Mouse (Mus musculus): ENCODE measurements around the gene Adamtsl2.

Adamtsl2 gene

DNA sequence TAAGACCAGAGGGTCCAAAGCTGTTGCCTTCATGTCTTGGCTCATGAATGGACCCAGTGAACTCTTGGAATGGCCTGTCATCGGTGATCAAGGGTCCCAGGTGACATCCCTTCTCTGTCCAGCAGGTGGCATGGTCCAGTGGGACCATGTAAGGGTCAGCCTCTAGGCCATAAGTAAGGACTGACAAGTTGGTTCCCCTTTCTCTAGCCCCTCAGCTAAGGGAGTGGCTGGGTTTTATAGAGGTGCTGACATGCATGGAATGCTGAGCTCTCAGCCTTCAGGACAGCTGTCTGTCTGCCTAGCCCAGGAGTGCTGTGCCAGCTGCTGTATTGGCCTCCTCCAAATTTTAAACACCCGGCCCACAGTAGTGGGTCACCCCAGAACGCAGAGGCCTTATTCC lies 3.7 kb upstream of the Adamtsl2 start:
- DNase-seq (ENCODE audit: low spot score): peak; percentile 68

DNA sequence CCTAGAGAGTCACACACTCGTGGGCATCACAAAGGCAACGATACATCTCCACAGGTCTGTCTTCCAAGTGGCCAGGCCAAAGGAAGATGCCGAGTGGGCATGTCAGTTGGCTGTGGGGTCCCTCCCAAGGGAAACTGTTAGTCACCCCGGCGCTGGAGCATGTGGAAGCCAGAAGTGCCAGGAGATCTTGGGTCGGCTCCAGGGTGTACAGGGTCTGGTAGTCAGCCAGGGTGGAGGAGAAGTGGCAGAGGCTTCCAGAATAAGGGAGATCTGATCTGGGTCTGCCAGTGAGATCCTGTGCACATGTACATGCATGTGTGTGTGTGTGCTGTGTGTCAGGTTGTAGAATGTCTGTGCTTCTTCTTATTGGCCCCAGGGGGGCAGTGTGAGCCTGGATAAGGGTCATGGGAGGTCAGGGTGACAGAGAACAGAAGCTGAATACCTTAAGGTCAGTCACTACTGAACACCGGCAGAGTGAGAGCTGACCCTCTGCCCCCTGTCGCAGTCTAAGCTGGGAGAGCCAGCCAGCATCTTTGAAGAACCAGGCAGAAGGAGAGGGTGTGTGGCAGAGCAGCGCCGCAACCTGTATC lies 1.4 kb upstream of the Adamtsl2 start:
- peak; percentile 52 for DNase-seq (ENCODE audit: low spot score)

DNA sequence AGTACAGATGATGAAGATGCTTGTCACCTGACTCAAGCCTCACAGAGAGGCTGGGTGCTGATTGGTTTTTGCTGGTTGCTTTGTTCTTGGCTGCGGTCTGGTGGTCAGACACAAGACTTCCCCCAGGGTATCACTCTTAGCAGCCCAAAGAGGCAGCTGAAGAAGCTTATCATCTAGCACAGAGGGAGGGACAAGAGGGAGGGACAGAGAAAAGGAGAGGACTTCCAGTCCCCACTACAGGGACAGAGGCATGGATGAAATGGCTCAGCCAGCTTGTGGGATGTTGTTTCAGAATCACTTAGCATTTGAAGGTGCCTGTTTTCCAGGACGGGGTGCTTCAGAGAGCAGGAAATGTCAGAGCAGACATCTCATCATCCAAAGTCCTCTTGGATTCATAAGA lies 867 bp upstream of the Adamtsl2 start:
- no peak for DNase-seq (ENCODE audit: low spot score)

DNA sequence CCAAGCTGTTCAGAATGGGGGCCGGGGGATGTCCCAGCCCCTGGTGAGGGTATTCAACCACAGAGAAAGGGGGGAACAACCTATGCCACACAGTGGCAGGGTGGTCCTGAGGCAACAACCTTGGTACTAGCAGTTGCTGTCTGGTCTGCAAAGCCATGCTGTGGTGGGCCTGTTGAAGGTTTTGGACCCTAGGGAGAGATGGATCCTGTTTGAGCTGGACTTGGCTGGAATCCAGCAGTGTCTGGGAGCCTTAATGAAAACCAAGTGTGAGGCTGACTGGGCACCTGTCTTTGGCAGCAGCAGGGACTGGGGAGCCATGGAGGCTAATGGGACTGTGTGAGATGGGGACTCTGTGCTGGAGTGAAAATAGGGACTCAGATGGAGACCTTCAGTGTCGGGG lies 470 bp downstream of the Adamtsl2 start:
- peak; percentile 58 for DNase-seq (ENCODE audit: low spot score)

DNA sequence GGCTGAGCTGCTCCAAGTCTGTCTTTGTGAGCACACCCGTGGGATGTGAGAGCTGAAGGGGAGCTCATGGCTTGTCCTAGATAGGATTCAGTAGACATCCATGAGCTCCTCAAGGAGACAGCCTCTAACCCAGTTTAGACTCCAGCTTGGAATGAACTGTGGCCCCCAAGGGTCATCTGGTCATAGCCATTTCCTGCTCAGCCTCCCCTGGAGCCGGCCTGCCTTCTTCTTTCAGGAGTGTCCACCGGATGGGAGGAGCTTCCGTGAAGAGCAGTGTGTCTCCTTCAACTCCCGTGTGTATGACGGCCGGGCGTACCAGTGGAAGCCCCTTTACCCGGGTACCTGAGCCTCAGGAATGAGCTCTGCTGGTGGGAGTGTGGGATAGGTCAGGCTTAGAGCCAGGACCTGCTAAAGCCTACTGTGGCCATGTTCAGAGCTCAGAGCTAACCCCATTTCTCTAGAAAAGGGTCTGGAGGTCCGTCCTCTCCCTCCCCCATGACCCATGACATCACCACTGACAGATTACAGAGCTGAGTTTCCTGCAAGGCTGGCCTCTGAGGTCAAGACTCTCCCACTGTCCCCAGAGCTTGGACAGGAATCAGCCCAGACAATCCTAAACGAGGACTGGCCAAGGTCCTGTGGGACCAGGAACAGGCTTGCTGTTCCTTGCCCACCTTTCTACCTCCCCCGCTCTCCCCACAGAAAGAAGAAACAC lies 4.7 kb downstream of the Adamtsl2 start:
- DNase-seq (ENCODE audit: low spot score): no peak

DNA sequence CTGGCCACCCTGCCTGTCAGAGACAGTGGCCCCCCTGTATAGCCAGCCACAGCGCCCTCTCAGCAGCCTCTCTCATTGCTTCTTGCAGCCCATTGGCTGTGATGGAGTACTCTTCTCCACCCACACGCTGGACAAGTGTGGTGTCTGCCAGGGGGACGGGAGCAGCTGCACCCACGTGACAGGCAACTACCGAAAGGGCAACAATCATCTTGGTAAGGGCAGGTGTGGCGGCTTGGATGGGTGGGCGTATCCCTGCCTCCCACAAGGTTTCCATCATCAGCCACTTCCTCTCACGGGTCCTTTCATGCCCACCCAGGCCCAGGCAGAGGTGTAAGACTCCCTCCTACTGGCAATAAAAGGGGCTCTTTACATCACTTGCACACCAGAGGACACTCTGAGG lies 5.8 kb downstream of the Adamtsl2 start:
- DNase-seq (ENCODE audit: low spot score): no peak

DNA sequence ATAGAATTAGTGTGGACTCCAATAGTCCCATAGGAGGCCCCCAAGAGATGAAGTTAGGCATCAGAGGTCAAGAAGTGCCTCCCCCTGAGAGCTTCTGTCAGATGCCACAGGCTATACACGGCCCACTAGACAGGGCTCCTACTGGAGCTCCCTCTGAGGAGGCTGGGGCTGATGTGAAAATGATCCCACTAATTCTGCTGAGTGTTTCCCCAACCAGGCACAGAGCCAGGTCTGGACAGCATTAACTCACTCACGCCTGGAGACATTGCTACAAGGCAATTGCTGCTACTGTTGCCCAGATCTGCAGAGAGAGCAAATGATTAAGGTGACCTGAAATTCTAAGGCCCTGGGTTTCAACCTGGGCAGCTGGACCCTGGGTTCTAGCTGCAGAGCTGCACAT lies 6.6 kb downstream of the Adamtsl2 start:
- DNase-seq (ENCODE audit: low spot score): no peak

DNA sequence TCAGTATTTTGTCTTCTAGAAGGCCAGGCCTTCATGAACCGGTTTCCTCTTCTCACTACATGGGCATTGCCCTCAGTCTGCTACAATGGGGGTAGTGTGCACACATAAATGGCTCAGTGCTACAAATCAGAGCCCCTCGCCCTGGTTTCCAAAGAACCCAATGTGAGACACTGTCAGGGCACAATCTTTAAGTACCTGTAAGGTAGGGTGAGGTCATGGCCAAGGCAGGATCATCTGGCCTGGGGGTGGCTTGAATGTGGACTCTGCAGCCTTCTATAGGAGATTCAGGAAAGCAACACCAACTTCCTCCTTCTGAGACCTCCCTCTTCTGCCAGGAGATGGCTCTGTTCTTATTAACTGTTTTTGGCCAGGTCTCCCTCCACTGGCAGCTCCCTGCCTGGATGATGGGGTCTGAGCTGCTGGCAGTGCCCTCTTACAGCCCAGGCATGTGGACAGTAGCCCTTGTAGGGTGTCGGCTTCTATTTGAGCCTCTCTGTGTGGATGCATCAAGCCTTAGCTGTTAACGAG lies 7.4 kb downstream of the Adamtsl2 start:
- no peak for DNase-seq (ENCODE audit: low spot score)

DNA sequence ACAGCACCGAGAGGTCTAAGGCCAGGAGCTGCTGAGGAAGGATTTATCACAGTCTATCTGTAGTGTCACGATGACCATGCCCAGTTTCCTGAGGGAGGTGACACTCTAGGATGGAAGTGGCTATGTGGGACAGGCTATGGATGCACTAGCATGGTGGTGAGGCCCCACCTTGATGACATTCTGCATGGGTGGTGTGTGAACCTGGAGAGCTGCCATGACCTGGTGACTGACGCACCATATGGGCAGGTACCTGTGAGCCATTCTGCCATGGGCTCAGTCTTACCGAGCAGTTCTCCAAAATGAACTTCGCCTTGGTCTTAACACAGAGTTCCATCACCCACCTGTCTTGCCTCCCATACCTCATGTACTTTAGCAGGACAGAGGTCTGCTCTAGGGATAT lies 8.4 kb downstream of the Adamtsl2 start:
- no peak for DNase-seq (ENCODE audit: low spot score)

DNA sequence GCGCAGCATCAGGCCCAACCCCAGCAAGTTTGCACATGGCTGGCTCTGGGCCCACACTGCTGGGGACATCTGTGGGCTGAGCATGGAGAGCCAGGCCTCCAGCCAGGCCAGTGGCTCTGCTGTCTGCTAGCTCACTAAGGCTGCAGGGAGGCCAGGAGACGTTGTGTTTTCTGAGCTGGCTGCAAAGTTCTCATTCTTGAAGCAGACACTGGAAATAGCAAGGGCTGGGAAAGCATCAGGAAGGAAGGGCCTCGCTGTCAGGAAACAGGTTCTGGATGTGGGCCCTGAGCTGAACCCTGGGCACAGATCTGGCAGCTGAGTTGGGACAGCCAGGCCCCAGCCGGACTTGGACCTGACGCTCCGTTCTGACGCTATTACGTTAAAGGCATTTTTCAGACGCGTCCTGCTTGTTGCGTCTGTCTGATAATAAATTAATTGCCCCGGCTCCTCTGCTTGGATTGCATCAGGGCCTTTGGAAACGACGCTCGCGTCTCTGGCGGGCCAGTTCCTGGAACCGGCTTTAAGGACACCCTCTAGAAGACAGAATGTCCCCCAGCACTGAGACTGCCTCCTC lies 9.0 kb downstream of the Adamtsl2 start:
- no peak for DNase-seq (ENCODE audit: low spot score)

DNA sequence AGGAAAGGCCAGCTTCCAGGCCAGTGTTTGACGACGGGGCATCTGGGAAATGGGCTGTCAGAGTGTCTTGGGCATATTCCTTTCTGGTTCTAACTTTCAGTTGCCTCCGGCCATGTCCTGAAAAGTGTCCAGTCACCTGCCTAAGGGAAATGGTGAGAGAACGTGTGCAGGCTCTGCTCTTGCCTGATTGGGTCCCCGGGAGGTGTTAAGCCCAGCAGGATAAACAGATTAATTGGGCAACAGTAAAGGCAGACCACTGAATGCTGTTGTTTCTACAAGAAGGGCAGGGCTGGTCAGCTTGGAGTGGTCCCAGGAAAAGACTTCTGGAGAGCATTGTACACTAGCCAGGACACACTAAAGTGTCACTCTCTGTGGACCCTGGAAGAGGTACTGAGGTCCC lies 9.5 kb downstream of the Adamtsl2 start:
- DNase-seq (ENCODE audit: low spot score): no peak

DNA sequence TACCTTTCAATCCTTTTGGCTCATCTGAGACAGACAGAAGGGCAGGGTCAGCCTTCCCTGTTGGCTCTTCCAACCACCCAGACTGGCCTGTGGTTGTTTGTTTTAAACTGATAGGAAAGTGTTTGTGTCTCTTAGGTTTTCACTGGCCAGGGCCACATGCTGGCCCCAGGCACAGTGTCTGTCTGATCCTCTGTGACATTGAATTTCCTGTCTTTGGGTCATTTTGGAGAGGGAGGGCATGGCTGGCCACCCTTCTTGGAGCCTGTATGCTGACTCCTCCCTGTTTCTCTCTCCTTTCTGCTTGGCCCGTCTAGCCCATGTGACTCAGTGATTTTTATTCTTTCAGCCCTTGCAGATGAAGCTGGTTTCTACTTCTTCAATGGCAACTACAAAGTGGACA lies 10.1 kb downstream of the Adamtsl2 start:
- DNase-seq (ENCODE audit: low spot score): no peak

DNA sequence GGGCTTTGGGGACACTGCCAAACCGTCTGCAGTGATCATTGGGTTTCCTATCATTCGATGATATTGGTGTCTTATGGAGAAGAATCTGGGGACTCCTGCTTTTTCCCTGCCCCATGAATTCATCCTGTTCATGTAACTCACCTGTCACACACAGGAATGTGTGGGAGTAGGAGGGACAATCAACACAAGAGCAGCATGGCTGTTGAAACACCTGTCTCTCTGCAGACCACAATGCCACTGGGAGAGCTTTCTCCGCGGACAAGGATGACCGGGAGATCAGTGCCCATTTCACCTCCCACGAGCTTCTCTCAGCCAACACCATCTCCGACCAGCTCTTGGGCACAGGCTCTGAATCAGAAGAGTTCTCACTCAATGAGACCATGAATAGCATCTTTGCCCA lies 16.0 kb downstream of the Adamtsl2 start:
- DNase-seq (ENCODE audit: low spot score): no peak

DNA sequence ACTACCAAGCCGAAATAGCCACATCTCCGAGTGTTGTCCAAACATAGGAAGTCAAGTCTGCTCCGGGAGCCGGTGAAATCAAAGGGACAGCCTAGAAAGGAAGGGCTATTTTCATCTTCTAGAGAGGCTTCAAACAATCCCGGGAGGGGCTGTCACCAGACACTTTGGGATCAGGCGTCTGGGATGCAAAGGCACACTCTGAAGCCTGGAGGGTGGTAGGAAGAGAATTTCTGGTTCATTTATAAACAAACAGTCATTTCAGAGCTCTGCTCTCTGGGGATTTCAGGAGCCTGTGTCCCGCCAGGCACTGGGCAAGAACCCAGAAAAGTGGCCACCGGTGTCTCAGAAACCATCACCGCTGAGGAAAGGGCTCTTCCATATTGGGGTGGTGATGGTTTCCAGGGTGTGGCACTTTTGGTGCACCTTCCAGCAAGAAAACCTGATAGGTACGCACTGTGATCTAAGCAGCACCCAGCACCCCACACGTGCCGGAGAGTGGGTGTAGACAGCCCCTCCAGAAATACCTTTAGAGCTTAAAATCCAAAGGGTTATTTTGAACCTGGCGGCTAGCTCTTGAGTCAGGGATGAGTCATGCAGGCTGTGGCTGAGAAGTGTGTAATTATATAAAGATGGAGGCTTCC lies 17.3 kb downstream of the Adamtsl2 start:
- no peak for DNase-seq (ENCODE audit: low spot score)

DNA sequence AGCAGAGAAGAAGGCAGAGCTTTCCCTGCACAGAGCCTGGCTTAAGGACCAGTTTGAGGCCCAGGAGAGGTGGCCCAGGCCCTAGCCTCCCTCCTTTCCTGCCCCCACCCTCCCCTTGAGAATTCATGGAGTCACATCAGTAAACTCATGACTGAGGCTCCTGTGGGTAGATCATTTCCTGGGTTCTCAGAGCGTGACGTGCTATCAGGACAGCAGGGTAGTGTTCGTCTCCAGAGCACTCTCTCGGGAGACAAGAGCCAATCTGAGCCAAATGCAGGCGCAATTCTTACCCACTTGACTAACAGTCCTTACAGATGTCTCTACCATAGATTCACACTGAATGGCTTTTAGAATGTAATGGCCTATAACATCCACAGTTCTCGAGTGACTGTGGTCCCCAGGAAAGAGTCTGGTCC lies 18.1 kb downstream of the Adamtsl2 start:
- DNase-seq (ENCODE audit: low spot score): no peak

DNA sequence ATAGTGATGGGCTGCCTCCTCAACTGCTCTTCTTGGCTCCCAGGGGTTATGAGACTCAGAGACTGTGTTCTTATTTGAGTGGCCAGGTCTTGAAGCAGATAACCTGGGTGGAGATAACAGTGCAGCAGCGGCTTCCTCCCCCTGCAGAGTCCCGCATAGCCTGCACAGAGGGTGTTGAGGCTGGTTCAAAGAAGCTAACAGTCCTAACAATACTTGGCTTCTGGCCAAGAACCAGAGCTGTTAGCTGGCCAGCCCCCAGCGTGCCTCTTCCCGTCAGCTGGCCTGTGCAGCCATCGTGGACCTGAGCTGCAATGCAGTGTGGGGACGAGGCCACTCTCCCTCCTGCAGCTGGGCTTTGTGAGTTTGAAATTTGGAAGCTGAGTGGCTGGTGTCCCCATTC lies 18.6 kb downstream of the Adamtsl2 start:
- DNase-seq (ENCODE audit: low spot score): no peak

DNA sequence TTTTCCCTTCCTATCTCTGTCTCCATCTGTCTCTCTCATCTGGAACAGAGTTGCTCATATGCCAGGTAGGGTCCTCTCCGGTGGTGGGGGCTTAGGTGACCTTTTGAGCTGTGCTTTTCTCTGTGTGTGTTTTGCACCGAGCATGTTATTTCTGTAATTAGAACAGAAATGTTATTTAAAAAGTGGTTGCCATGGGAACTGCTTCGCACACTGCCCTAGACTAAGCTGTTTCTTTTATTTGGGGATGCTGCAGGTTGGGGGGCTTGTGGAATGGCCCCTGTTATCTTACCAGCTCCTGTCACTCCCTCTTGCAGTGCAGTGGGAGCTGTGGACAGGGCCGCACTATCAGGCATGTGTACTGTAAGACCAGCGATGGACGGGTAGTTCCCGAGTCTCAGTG lies 24.4 kb downstream of the Adamtsl2 start:
- no peak for DNase-seq (ENCODE audit: low spot score)

DNA sequence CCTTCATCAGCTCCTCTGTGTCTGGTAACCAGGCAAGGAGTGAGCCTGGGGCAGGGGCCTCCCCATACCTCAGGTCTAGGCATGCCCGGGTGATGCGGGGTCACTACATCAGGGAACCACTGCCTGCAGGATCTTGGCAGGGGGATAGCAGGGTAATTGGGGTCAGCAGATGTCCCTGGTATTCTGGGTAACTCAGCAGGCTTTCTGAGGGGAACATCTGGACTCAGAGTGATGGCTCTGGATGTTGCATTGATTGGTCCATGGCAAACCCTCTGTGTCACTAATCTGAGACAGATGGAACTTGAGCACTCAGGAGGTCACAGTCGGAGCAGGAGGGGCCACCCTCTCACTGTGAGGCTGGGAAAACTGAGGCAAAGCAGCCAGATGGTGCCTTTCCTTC lies 27.6 kb downstream of the Adamtsl2 start:
- DNase-seq (ENCODE audit: low spot score): peak; percentile 59

DNA sequence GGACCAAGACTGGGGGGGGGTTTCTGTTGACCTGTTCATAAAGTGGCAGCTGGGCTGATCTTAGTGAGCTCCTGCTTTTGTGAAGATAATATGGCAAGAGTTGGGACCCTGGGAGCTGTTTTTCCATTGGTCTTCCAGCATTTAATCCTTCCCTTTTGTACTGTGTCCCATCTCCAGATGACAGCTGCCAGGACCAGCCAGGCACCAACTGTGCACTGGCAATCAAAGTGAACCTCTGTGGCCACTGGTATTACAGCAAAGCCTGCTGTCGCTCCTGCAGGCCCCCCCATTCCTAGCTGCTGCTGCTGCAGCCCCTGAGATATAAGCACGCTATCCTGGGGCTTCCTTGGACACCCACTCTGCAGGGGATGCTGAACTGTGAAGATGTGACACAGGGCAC lies 29.0 kb downstream of the Adamtsl2 start:
- DNase-seq (ENCODE audit: low spot score): no peak

DNA sequence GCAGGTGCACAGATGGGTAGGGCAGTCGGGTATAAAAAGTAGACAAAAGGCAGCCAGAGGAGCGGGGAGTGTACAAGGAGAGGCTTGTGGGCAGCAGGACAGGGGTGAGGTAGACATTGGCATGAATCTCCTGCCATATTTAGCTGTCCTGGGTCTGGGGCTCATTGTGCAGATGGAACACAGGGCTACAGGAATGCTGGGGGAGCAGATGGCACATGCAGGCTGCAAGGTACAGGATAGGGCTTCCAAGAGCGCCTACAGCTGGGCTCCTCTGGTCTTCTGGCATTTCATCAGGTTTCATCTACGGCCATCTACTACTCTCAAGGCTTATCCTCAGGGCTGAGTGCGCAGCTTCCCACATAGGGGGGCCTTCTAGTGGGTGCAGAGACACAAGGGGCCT lies 29.9 kb downstream of the Adamtsl2 start:
- DNase-seq (ENCODE audit: low spot score): no peak

DNA sequence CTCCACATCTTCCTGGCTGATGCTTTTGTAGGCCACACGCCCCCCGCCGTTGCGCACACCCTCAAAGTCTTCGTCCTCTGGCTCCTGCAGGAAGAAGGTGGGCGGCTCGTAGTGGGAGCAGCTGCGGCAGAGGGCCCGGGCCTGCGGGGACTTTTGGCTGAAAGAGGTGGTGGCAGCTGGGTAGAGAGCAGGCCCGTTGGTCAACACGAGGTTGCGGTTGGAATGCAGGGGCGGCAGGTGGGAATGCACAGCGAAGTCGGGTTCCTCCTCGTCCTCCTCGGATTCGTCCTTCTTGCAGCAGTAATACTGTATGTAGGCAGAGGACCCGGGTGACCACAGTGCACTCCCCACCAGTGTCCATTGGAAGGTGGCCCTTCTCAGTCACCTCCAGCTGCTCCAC lies 33.4 kb downstream of the Adamtsl2 start:
- DNase-seq (ENCODE audit: low spot score): no peak

DNA sequence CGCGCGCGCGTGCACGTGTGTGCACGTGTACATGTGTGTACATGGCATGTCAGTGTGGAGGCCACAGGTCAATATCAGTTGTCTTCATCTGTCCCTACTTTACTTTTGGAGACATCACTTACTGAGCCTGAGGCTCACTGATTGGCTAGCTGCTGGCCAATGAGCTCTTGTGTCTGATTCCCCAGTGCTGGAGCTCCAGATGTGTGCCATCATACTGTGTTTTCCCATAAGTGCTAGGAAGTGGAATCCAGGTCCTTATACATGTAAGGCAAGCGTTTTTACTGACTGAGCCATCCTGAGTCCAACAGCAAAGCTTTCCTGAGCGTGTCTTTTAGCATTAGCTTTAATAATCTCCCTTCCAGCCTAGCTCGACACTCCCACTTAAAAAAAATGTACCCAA lies 35.0 kb downstream of the Adamtsl2 start:
- DNase-seq (ENCODE audit: low spot score): no peak

DNA sequence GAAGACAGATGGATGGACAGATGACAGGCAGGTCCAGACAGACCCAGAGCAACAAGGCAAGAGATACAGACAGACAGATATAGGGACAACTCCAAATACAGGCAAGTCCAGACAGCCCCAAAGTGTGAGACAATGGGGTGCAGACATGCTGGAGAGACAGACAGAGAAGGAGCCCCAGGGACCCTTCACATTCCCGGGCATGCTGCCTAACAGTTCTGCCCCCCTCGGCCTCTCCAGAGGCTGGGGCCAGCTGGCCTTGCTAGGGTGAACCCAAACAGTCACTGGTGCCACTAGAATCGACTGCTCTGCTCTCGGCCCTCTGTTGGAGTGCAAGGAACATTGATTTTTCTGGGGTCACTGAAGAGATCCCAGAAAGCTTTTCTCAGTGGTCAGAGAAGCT lies 39.3 kb downstream of the Adamtsl2 start:
- no peak for DNase-seq (ENCODE audit: low spot score)

Data from embryo, embryonic 10.5 days (tissue).